Mouse (Mus musculus) ES-E14 (cell line): Measurements from ENCODE around the gene Tspo. TPM values are rescaled to one million over a fixed set of nuclear protein-coding genes. Genes with fewer than 3 reads are reported as not detected.
A peak's percentile ranks its signal among the peaks of the same experiment; 100 is the strongest.

ENCODE experiments used
- DNase-seq: peaks from one replicate; pipeline ENCODE4 v3.0.0-alpha.2; 2013; ENCODE audit warnings: low read depth, low spot score
- H3K27ac ChIP-seq: 2 replicates; pipeline ENCODE4 v1.5.1; 2012; ENCODE audit warnings: low read depth, mild to moderate bottlenecking, low read length, moderate library complexity, mixed read lengths; ENCODE audit not compliant: poor library complexity, insufficient read depth, severe bottlenecking
- H3K36me3 ChIP-seq: 2 replicates; pipeline ENCODE4 v1.6.1; 2012; ENCODE audit warnings: mild to moderate bottlenecking, low read length, moderate library complexity, mixed read lengths; ENCODE audit not compliant: control insufficient read depth, poor library complexity, insufficient read depth, severe bottlenecking
- H3K4me1 ChIP-seq, 2 experiments: fragments of 150-350 bp in 1 of 2; sonication (generic) in 1 of 2; 2 replicates each; pipeline ENCODE4 v1.6.1; 2012; ENCODE audit warnings: low read length in 2 of 2, mild to moderate bottlenecking in 1 of 2, mixed read lengths in 1 of 2; ENCODE audit not compliant: control insufficient read depth in 2 of 2, insufficient read depth in 2 of 2, poor library complexity in 1 of 2
- H3K4me3 ChIP-seq, 2 experiments: fragments of 150-350 bp in 1 of 2; sonication (generic) in 1 of 2; 2 replicates each; pipeline ENCODE4 v1.5.1; 2012; ENCODE audit warnings: low read length in 2 of 2, low read depth in 1 of 2, mild to moderate bottlenecking in 1 of 2, mixed read lengths in 1 of 2; ENCODE audit not compliant: insufficient read depth in 1 of 2, poor library complexity in 1 of 2, severe bottlenecking in 1 of 2
- H3K9ac ChIP-seq: 2 replicates; pipeline ENCODE4 v1.6.1; 2012; ENCODE audit warnings: low read depth, mild to moderate bottlenecking, low read length, mixed read lengths; ENCODE audit not compliant: poor library complexity, insufficient read depth, severe bottlenecking
- H3K9me3 ChIP-seq: fragments of 150-350 bp; sonication (generic); 2 replicates; pipeline ENCODE4 v1.6.1; 2012; ENCODE audit warnings: low read depth, mild to moderate bottlenecking, low read length; ENCODE audit not compliant: control insufficient read depth, insufficient read depth
- CHD2 ChIP-seq: IDR thresholded peaks from 2 replicates; pipeline ENCODE4 v1.6.1; 2014; ENCODE audit warnings: mild to moderate bottlenecking, low read depth, low read length, inconsistent platforms
- HCFC1 ChIP-seq: IDR thresholded peaks from 2 replicates; pipeline ENCODE4 v1.6.1; 2012; ENCODE audit warnings: low read length, inconsistent platforms, borderline replicate concordance; ENCODE audit not compliant: insufficient read depth
- MAFK ChIP-seq: IDR thresholded peaks from 2 replicates; pipeline ENCODE4 v1.6.1; 2014; ENCODE audit warnings: mild to moderate bottlenecking, low read depth, low read length, inconsistent platforms; ENCODE audit not compliant: insufficient read depth
- ZC3H11A ChIP-seq: IDR thresholded peaks from 2 replicates; pipeline ENCODE4 v1.6.1; 2012; ENCODE audit warnings: low read depth, mild to moderate bottlenecking, inconsistent platforms, low read length, borderline replicate concordance
- ZNF384 ChIP-seq: IDR thresholded peaks from 2 replicates; pipeline ENCODE4 v1.6.1; 2012; ENCODE audit warnings: low read depth, low read length, inconsistent platforms
- in situ Hi-C, 2 experiments: fragments of 600-800 bp; cut with MboI; formaldehyde crosslinking; loops; one replicate each; pipeline ENCODE4 v1.15.1; 2025; ENCODE audit warnings: low sequenced_read_pairs in 2 of 2, inconsistent platforms in 1 of 2; ENCODE audit not compliant: unreplicated experiment in 2 of 2
- total RNA-seq: library from RNA; depleted of rRNA; stranded (reverse); fragments of 300-350 nt; gene quantifications from 2 replicates; pipeline ENCODE4 v1.2.3, GENCODE M21; 2012; rRNA removed

Gene Tspo
- total RNA-seq: 43.4 and 44.7 TPM in 2 replicates

GRCm38 (mm10) chr15:83563327-83563856 is at the start of gene Tspo, which contains the start of gene Mcat:
Tspo (plus strand) TSS chr15:83563592.
Mcat (minus strand) TSS chr15:83563787.
- Histone ChIP-seq H3K4me1 (peaks cover 2 to 23% of the 10 kb centered on the region in 2 experiments; a peak in 1 of 4 replicates), H3K36me3 (no peaks in the 10 kb centered on the region), H3K9me3 (no peaks in the 10 kb centered on the region), H3K27ac (peak within 1 kb of the TSS; percentile 27), H3K4me3 (peak within 1 kb of the TSS; percentile 55 to 62), H3K9ac (peak within 1 kb of the TSS; percentile 49)
- no peak for DNase-seq
- in situ Hi-C loops: no loop called here
- TF ChIP-seq CHD2: no peak

- Histone ChIP-seq H3K9me3 (no peaks in the 10 kb centered on the region), H3K27ac (no peak overlapping the region), H3K36me3 (no peaks in the 10 kb centered on the region), H3K4me3 (no peak overlapping the region), H3K9ac (no peak overlapping the region), H3K4me1 (no peaks in the 10 kb centered on the region; a peak in 1 of 4 replicates)
- no peak for DNase-seq
- TF ChIP-seq HCFC1: no peak
- in situ Hi-C loops: no loop called here
Measured at GRCm38 (mm10) chr15:83515018-83515417, 48.4 kb upstream of the Tspo start.

GRCm38 (mm10) chr15:83518215-83519048 is 45.0 kb upstream of the Tspo start:
- DNase-seq: peak; percentile 77
- Histone ChIP-seq H3K4me3 (no peak overlapping the region), H3K9me3 (no peaks in the 10 kb centered on the region), H3K4me1 (no peaks in the 10 kb centered on the region; a peak in 1 of 4 replicates), H3K27ac (no peak overlapping the region), H3K9ac (no peak overlapping the region), H3K36me3 (no peaks in the 10 kb centered on the region)
- in situ Hi-C loops: no loop called here
- TF ChIP-seq ZC3H11A: peak; percentile 45; the same call in 1 of the 2 replicates
- no peak for TF ChIP-seq ZNF384

- no peak for DNase-seq
- no peak overlapping the region for H3K4me3 ChIP-seq
- H3K36me3 ChIP-seq: no peaks in the 10 kb centered on the region
- H3K4me1 ChIP-seq: peaks cover 0 to 3% of the 10 kb centered on the region in 2 experiments; a peak in 3 of 4 replicates
- TF ChIP-seq ZNF384: no peak
- no peak for TF ChIP-seq HCFC1
- TF ChIP-seq CHD2: no peak
- TF ChIP-seq ZC3H11A: no peak
- TF ChIP-seq MAFK: no peak
- H3K9me3 ChIP-seq: no peaks in the 10 kb centered on the region
- H3K9ac ChIP-seq: no peak overlapping the region
- in situ Hi-C loops: no loop called here
- H3K27ac ChIP-seq: no peak overlapping the region
Measured at GRCm38 (mm10) chr15:83520861-83521382, 42.5 kb upstream of the Tspo start.

- no peak overlapping the region for H3K4me3 ChIP-seq
- H3K9ac ChIP-seq: no peak overlapping the region
- TF ChIP-seq HCFC1: no peak
- TF ChIP-seq ZC3H11A: no peak
- no peak for TF ChIP-seq MAFK
- no peak for TF ChIP-seq CHD2
- no peak for TF ChIP-seq ZNF384
- in situ Hi-C loops: no loop called here
- peaks cover 0 to 3% of the 10 kb centered on the region in 2 experiments; a peak in 3 of 4 replicates for H3K4me1 ChIP-seq
- DNase-seq: no peak
- no peaks in the 10 kb centered on the region for H3K36me3 ChIP-seq
- no peaks in the 10 kb centered on the region for H3K9me3 ChIP-seq
- H3K27ac ChIP-seq: no peak overlapping the region
Measured at GRCm38 (mm10) chr15:83523196-83523595, 40.2 kb upstream of the Tspo start.
